Mouse (Mus musculus): ENCODE measurements around the gene Dusp2. TPM values are rescaled to one million over a fixed set of nuclear protein-coding genes. Genes with fewer than 3 reads are reported as not detected.

Gene Dusp2
- total and polyA plus RNA-seq, 2 experiments from 2014 or later, result 13.9 to 20.2 TPM

GRCm38 (mm10) chr2:127304609-127305210 lies 31.2 kb upstream of the Dusp2 start:
- Histone ChIP-seq H3K4me2 (ENCODE audit: low read depth) (no peak overlapping the region), H3K36me3 (ENCODE audit: insufficient read depth) (peaks cover 23% of the 10 kb centered on the region), H3K4me1 (ENCODE audit: insufficient read depth) (no peaks in the 10 kb centered on the region), H3K27ac (ENCODE audit: low read depth, low read length) (no peak overlapping the region), H3K9me3 (ENCODE audit: low read length) (no peaks in the 10 kb centered on the region), H3K9ac (no peak overlapping the region), H3K27me3 (ENCODE audit: insufficient read depth, low read length) (no peaks in the 10 kb centered on the region), H3K4me3 (ENCODE audit: low read depth, low read length) (no peak overlapping the region)
- DNase-seq (no peak), ATAC-seq (no peak)
- no peak for TF ChIP-seq CTCF (IDR thresholded peaks at IDR 0.05; ENCODE audit: low read depth)
- WGBS, result 89% methylated on average over 3 of the region's 3 CpGs

GRCm38 (mm10) chr2:127306123-127306522 lies 29.8 kb upstream of the Dusp2 start:
- ATAC-seq (no peak), DNase-seq (no peak)
- TF ChIP-seq CTCF (IDR thresholded peaks at IDR 0.05; ENCODE audit: low read depth), result no peak
- no peaks in the 10 kb centered on the region for H3K9me3 ChIP-seq (ENCODE audit: low read length)
- H3K36me3 ChIP-seq (ENCODE audit: insufficient read depth), result peaks cover 8% of the 10 kb centered on the region; the same call in 1 of the 2 replicates
- H3K27ac ChIP-seq (ENCODE audit: low read depth, low read length), result no peak overlapping the region
- no peaks in the 10 kb centered on the region for H3K27me3 ChIP-seq (ENCODE audit: insufficient read depth, low read length)
- no peak overlapping the region for H3K4me2 ChIP-seq (ENCODE audit: low read depth)
- H3K4me3 ChIP-seq (ENCODE audit: low read depth, low read length), result no peak overlapping the region
- H3K9ac ChIP-seq, result no peak overlapping the region
- H3K4me1 ChIP-seq (ENCODE audit: insufficient read depth), result no peaks in the 10 kb centered on the region

GRCm38 (mm10) chr2:127307179-127307578 lies 28.8 kb upstream of the Dusp2 start:
- ATAC-seq, result no peak
- WGBS, result 43% methylated on average over 3 of the region's 3 CpGs
- H3K9me3 ChIP-seq (ENCODE audit: low read length), result no peaks in the 10 kb centered on the region

GRCm38 (mm10) chr2:127308660-127309059 lies 27.3 kb upstream of the Dusp2 start:
- Histone ChIP-seq H3K36me3 (ENCODE audit: insufficient read depth) (no peaks in the 10 kb centered on the region), H3K9ac (no peak overlapping the region), H3K27me3 (ENCODE audit: insufficient read depth, low read length) (no peaks in the 10 kb centered on the region), H3K4me3 (ENCODE audit: low read depth, low read length) (no peak overlapping the region), H3K9me3 (ENCODE audit: low read length) (no peaks in the 10 kb centered on the region), H3K27ac (ENCODE audit: low read depth, low read length) (no peak overlapping the region), H3K4me2 (ENCODE audit: low read depth) (no peak overlapping the region), H3K4me1 (ENCODE audit: insufficient read depth) (no peaks in the 10 kb centered on the region)
- peak; percentile 55 for TF ChIP-seq CTCF (IDR thresholded peaks at IDR 0.05; ENCODE audit: low read depth)
- ATAC-seq (no peak), DNase-seq (peak; percentile 2)
- 94% methylated on average over 2 of the region's 2 CpGs for WGBS

More at GRCm38 (mm10) chr2:127307179-127307578, 28.8 kb upstream of the Dusp2 start:
- DNase-seq, result no peak
- H3K9ac ChIP-seq, result no peak overlapping the region
- H3K4me1 ChIP-seq (ENCODE audit: insufficient read depth), result no peaks in the 10 kb centered on the region
- H3K27ac ChIP-seq (ENCODE audit: low read depth, low read length), result no peak overlapping the region
- no peak for TF ChIP-seq CTCF (IDR thresholded peaks at IDR 0.05; ENCODE audit: low read depth)
- H3K27me3 ChIP-seq (ENCODE audit: insufficient read depth, low read length), result no peaks in the 10 kb centered on the region
- no peak overlapping the region for H3K4me2 ChIP-seq (ENCODE audit: low read depth)
- H3K4me3 ChIP-seq (ENCODE audit: low read depth, low read length), result no peak overlapping the region
- no peaks in the 10 kb centered on the region for H3K36me3 ChIP-seq (ENCODE audit: insufficient read depth)

GRCm38 (mm10) chr2:127310246-127310645 lies 25.7 kb upstream of the Dusp2 start:
- H3K9me3 ChIP-seq (ENCODE audit: low read length), result no peaks in the 10 kb centered on the region
- H3K27me3 ChIP-seq (ENCODE audit: insufficient read depth, low read length), result no peaks in the 10 kb centered on the region
- H3K27ac ChIP-seq (ENCODE audit: low read depth, low read length), result no peak overlapping the region
- H3K36me3 ChIP-seq (ENCODE audit: insufficient read depth), result no peaks in the 10 kb centered on the region
- WGBS, result 61% methylated on average over 2 of the region's 2 CpGs
- DNase-seq (no peak), ATAC-seq (no peak)
- no peaks in the 10 kb centered on the region for H3K4me1 ChIP-seq (ENCODE audit: insufficient read depth)
- no peak overlapping the region for H3K4me3 ChIP-seq (ENCODE audit: low read depth, low read length)
- no peak overlapping the region for H3K4me2 ChIP-seq (ENCODE audit: low read depth)
- no peak overlapping the region for H3K9ac ChIP-seq
- no peak for TF ChIP-seq CTCF (IDR thresholded peaks at IDR 0.05; ENCODE audit: low read depth)

GRCm38 (mm10) chr2:127310685-127311084 lies 25.3 kb upstream of the Dusp2 start:
- Histone ChIP-seq H3K4me2 (ENCODE audit: low read depth) (no peak overlapping the region), H3K36me3 (ENCODE audit: insufficient read depth) (no peaks in the 10 kb centered on the region), H3K27me3 (ENCODE audit: insufficient read depth, low read length) (no peaks in the 10 kb centered on the region), H3K9me3 (ENCODE audit: low read length) (no peaks in the 10 kb centered on the region), H3K4me3 (ENCODE audit: low read depth, low read length) (no peak overlapping the region), H3K27ac (ENCODE audit: low read depth, low read length) (no peak overlapping the region), H3K4me1 (ENCODE audit: insufficient read depth) (no peaks in the 10 kb centered on the region), H3K9ac (no peak overlapping the region)
- ATAC-seq (no peak), DNase-seq (no peak)
- no peak for TF ChIP-seq CTCF (IDR thresholded peaks at IDR 0.05; ENCODE audit: low read depth)
- 96% methylated on average over 7 of the region's 7 CpGs for WGBS

GRCm38 (mm10) chr2:127311193-127311592 lies 24.8 kb upstream of the Dusp2 start:
- H3K9ac ChIP-seq, result no peak overlapping the region
- H3K4me2 ChIP-seq (ENCODE audit: low read depth), result no peak overlapping the region
- H3K27me3 ChIP-seq (ENCODE audit: insufficient read depth, low read length), result no peaks in the 10 kb centered on the region
- H3K4me1 ChIP-seq (ENCODE audit: insufficient read depth), result no peaks in the 10 kb centered on the region
- no peak overlapping the region for H3K27ac ChIP-seq (ENCODE audit: low read depth, low read length)
- H3K36me3 ChIP-seq (ENCODE audit: insufficient read depth), result no peaks in the 10 kb centered on the region
- H3K9me3 ChIP-seq (ENCODE audit: low read length), result no peaks in the 10 kb centered on the region
- H3K4me3 ChIP-seq (ENCODE audit: low read depth, low read length), result no peak overlapping the region
- no peak for DNase-seq
- no peak for ATAC-seq
- TF ChIP-seq CTCF (IDR thresholded peaks at IDR 0.05; ENCODE audit: low read depth), result no peak
- 91% methylated on average over 1 of the region's 1 CpGs for WGBS

All from forebrain, postnatal 0 days (tissue).